Mouse (Mus musculus): Measurements from ENCODE around the gene Styx.
"Not testable (repeated sequence)": the region's sequence is repeated elsewhere in the genome, so short reads cannot be mapped to it uniquely, and the experiment has no call there.

The Styx gene

GRCm38 (mm10) chr14:45464036-45465035 lies 113.4 kb downstream of the Styx start:
- no peak for DNase-seq (ENCODE audit: low spot score in 2 of 2)

- not testable (repeated sequence) for DNase-seq (ENCODE audit: low spot score in 2 of 2)
These were observed 115.5 kb downstream of the Styx start for GRCm38 (mm10) chr14:45466371-45466770.

- DNase-seq (ENCODE audit: low spot score in 2 of 2) = no peak
These were observed 118.6 kb downstream of the Styx start for GRCm38 (mm10) chr14:45469446-45469845.

Data from urinary bladder, postnatal 4 days (tissue).